20 mouse cellular contexts compared by ENCODE assay signal in genomic region chr12:80367227-80367626, GRCm38 (mm10).
DNase-seq lines count a peak whose midpoint lies in the region; ATAC-seq lines count a peak whose summit lies in the region.
"Had no signal": no experiment of that assay in that cellular context is flagged by ENCODE, and none has a peak within 500 bp of the region (broad histone marks: within the 10 kb centered on the region; RNA-seq: fewer than 3 reads in every experiment).

No protein-coding gene starts in this region.

- H3K4me3 ChIP-seq in heart, embryonic 13.5 days = no peak overlapping the region
- H3K4me3 ChIP-seq in lung, embryonic 15.5 days = no peak overlapping the region
- H3K4me3 ChIP-seq in stomach, embryonic 16.5 days (replicated peaks; ENCODE audit: low read length) = no peak overlapping the region
- H3K4me3 ChIP-seq: liver, embryonic 15.5 days; midbrain, embryonic 13.5 days had no signal

- H3K36me3 ChIP-seq in heart, embryonic 13.5 days = peaks cover 25% of the 10 kb centered on the region
- peaks cover 15% of the 10 kb centered on the region; the same call in 1 of the 2 replicates for H3K36me3 ChIP-seq in lung, embryonic 15.5 days
- no peaks in the 10 kb centered on the region; the same call in 1 of the 2 replicates for H3K36me3 ChIP-seq in stomach, embryonic 16.5 days (ENCODE audit: control insufficient read depth, insufficient read depth, low read length)

- H3K27me3 ChIP-seq in heart, embryonic 13.5 days (replicated peaks) = no peaks in the 10 kb centered on the region
- H3K27me3 ChIP-seq in lung, embryonic 15.5 days = no peaks in the 10 kb centered on the region
- H3K27me3 ChIP-seq in stomach, embryonic 16.5 days (ENCODE audit: control insufficient read depth, insufficient read depth, low read length) = no peaks in the 10 kb centered on the region
- H3K27me3 ChIP-seq: liver, embryonic 15.5 days; midbrain, embryonic 13.5 days; Patski had no signal

- no peak for ATAC-seq in heart, embryonic 13.5 days (ENCODE audit: extremely low read depth, insufficient number of reproducible peaks, low FRiP score, low TSS enrichment)
- no peak for ATAC-seq in lung, embryonic 15.5 days (ENCODE audit: borderline replicate concordance, extremely low read depth, low FRiP score, low TSS enrichment)
- no peak for ATAC-seq in stomach, embryonic 16.5 days (ENCODE audit: insufficient read depth, low FRiP score)
- no peak for ATAC-seq in monocyte, adult 5-6 weeks (replicated peaks; ENCODE audit: insufficient number of reproducible peaks, low FRiP score, low TSS enrichment, poor library complexity, severe bottlenecking)
- ATAC-seq: hindbrain, embryonic 16.5 days; midbrain, embryonic 13.5 days; Patski had no signal

- H3K4me1 ChIP-seq in heart, embryonic 13.5 days = peaks cover 42% of the 10 kb centered on the region
- peaks cover 31% of the 10 kb centered on the region for H3K4me1 ChIP-seq in lung, embryonic 15.5 days
- peaks cover 34% of the 10 kb centered on the region for H3K4me1 ChIP-seq in stomach, embryonic 16.5 days (ENCODE audit: control insufficient read depth, insufficient read depth, low read length)

- no peaks in the 10 kb centered on the region for H3K9me3 ChIP-seq in heart, embryonic 13.5 days
- no peaks in the 10 kb centered on the region for H3K9me3 ChIP-seq in lung, embryonic 15.5 days
- no peaks in the 10 kb centered on the region for H3K9me3 ChIP-seq in stomach, embryonic 16.5 days (replicated peaks; ENCODE audit: control insufficient read depth, low read length)
- H3K9me3 ChIP-seq: liver, embryonic 15.5 days; midbrain, embryonic 13.5 days had no signal

- peak; percentile 35 for DNase-seq in adrenal gland, adult 2 months
- no peak for DNase-seq in adrenal gland, postnatal 4 days (ENCODE audit: low spot score in 2 of 2)
- no peak for DNase-seq in heart, postnatal 10 days
- no peak for DNase-seq in lung, postnatal 4 days
- DNase-seq: cerebellum, postnatal 10 days; gastrocnemius, postnatal 36 days; kidney, adult 8-10 months; kidney, postnatal 4 days; layer of hippocampus, postnatal 36 days; right cerebral cortex, adult 18-20 months; spleen, adult 18-20 months; thymus, postnatal 25 days had no signal

- H3K27ac ChIP-seq in heart, embryonic 13.5 days (replicated peaks) = peak overlapping the region; percentile 84
- peak overlapping the region; percentile 83 for H3K27ac ChIP-seq in lung, embryonic 15.5 days
- peak overlapping the region; percentile 82; the same call in 1 of the 2 replicates for H3K27ac ChIP-seq in stomach, embryonic 16.5 days (ENCODE audit: low read length)
- H3K27ac ChIP-seq: liver, embryonic 15.5 days; midbrain, embryonic 13.5 days had no signal

- H3K4me2 ChIP-seq in heart, embryonic 13.5 days = no peak overlapping the region
- no peak overlapping the region for H3K4me2 ChIP-seq in lung, embryonic 15.5 days
- no peak overlapping the region for H3K4me2 ChIP-seq in stomach, embryonic 16.5 days (ENCODE audit: low read depth, low read length)
- H3K4me2 ChIP-seq: liver, embryonic 15.5 days; midbrain, embryonic 13.5 days had no signal

- WGBS in heart, embryonic 13.5 days = 59% methylated on average over 4 of the region's 4 CpGs
- 80% methylated on average over 4 of the region's 4 CpGs for WGBS in lung, embryonic 15.5 days
- 75% methylated on average over 4 of the region's 4 CpGs for WGBS in stomach, embryonic 16.5 days

- intact Hi-C loops in heart, postnatal 10 days (cut with DNase I) = no loop called here

- no peak overlapping the region for H3K9ac ChIP-seq in heart, embryonic 13.5 days
- no peak overlapping the region for H3K9ac ChIP-seq in lung, embryonic 15.5 days
- no peak overlapping the region for H3K9ac ChIP-seq in stomach, embryonic 16.5 days (ENCODE audit: low read length)
- H3K9ac ChIP-seq: liver, embryonic 15.5 days; midbrain, embryonic 13.5 days had no signal
